Mouse (Mus musculus) thymus, postnatal 10 days (tissue): Measurements from ENCODE around the gene Inpp5a.

Experiments used
- DNase-seq, 2 experiments: peaks; one replicate each; pipeline ENCODE4 v3.0.0; 2021; ENCODE audit warnings: low spot score in 2 of 2

Gene Inpp5a

GRCm38 (mm10) chr7:139371389-139371788, 17.5 kb upstream of the Inpp5a start:
- no peak for DNase-seq

DNA sequence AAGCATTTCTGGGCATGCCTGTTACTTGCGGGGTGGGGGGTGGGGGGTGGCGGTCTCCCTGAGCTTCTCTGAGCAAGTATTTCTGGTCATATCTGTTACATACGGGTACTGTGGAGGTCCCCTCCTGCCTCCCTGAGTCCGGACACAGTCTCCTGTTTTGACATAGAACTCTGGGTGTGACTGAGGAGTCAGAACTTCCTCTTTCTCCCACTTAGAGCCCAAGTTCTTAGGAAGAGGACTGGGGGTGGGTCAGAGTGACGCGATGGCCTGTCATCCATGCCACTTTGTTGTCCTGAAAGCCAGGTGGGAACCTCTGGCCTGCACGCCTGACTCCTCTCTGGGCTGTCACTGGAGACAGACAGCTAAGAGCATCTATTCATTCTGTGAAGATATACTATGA, 11.5 kb upstream of the Inpp5a start:
- no peak for DNase-seq

DNA sequence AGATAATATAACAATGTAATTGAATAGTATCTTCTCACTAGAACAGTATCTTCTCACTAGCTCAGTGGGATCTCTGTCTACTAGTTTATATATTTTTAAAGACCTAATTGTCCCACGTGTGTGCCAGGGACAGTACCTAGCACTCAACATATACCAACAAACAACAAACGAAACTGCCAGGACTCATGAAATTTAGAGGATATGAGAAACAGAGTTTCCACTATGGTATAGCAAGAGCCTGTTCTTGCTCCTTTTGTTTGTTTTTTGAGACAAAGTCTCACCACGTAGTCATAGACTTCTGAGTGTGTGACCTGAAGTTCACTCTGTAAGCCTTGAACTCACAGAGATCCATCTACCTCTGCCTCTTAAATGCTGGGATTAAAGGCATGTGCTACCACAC, 10.6 kb upstream of the Inpp5a start:
- DNase-seq, result no peak

- DNase-seq, result no peak
These were observed 9.2 kb upstream of the Inpp5a start for GRCm38 (mm10) chr7:139379745-139380144.

DNA sequence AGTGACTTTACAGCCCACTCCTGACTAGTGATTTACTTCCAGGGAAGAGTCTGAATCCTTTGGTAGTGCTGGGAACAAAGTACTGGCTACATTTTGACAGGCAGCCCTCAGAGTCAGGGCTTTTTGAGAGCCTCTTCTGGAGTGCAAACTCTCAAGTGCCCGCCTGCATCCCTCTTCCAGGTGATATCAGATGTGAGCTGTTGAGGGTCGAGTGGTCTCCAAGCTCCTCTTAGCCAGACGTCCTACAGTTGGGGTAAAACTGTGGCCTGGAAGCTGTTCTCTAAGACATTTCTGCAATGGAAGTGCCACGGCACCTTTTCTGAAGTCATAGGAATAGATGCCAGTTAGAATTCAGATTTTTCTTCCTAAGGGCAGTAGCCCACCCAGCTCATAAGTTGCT, 8.7 kb upstream of the Inpp5a start:
- DNase-seq, result no peak

DNA sequence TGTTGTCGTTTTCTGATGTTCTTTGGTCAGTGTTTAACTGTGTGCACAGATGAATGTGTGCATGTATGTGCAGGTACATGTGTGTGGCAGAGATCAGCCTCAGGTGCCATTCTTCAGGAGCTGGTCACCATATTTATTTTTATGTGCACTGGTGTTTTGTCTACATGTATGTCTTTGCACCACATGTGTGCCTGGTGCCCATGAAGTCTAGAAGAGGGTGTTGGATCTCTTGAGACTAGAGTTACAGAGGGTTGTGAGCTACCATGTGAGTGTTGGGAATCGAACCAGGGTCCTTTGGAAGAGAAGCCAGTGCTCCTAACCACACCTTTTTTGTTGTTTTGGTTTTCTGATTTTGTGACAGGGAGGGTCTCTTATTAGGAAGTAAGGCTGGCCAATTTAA, 7.0 kb upstream of the Inpp5a start:
- no peak for DNase-seq

- DNase-seq, result no peak
These were observed 6.1 kb upstream of the Inpp5a start for GRCm38 (mm10) chr7:139382796-139383195.

DNA sequence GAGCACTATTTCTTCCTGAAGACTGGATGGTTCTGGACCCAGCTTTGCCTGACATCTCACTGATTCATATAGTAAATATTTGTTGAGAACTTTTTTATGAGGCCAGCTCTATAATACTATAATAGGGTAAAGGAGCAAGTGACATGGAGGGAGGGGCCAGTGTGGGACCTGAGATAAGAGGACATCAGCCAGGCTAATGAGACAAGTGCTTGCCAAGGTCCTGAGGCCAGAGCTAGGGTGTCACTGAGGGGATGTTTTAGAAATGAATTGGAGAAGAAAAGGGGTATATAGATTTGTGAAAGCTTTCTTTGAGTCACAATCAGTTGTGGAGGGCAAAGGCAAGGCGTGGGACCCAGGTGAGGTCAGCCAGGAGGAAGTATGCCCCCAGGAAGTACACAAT, 4.4 kb upstream of the Inpp5a start:
- no peak for DNase-seq

- DNase-seq, result no peak
These were observed 3.9 kb upstream of the Inpp5a start for GRCm38 (mm10) chr7:139384916-139385530.

- DNase-seq, result no peak
These were observed 1.8 kb upstream of the Inpp5a start for GRCm38 (mm10) chr7:139386933-139387690.

GRCm38 (mm10) chr7:139387921-139388669, 814 bp upstream of the Inpp5a start:
- peak in 1 of 2 experiments; percentile 39 for DNase-seq

- DNase-seq, result peak in 1 of 2 experiments; percentile 39
These were observed 378 bp downstream of the Inpp5a start for GRCm38 (mm10) chr7:139389213-139389761.

DNA sequence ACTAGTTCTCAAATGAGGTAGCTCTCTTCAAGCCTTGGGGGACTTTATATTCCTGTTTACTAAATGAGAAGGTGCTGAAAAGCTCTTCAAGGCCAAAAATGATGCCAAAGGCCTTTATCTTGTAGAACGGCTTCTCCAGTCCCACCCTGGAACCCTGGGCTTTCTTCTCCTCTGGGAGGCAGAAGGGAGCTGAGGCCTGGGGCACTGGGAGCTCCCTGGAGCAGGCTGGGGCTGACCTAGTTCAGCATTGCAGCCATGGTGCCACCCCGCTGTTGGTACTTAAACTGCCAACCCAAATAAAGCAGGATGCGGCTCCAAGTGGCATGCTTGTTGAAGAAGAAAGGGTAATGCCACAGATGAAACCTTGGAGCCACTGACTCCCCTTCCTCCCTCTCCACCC, 1.5 kb downstream of the Inpp5a start:
- no peak for DNase-seq

DNA sequence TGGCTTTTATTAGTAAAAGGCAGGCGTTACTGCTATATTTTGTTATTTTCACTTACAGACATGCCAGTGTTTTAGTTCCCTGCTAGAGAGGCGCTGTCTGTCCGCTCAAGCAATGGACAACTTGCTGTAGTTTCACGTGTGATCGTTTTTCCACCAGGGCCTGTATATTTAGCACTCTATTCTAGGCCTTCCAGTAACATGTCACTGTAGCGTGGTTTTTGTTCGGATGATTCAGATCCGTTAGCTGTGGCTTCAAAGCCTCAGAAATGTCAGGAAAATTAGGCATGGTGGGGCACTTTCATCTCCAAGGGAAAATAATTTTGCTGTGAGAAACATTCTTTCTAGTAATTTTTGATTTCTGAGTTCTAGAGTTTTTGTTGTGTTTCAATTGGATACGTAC, 2.0 kb downstream of the Inpp5a start:
- DNase-seq, result no peak

- DNase-seq, result no peak
These were observed 2.8 kb downstream of the Inpp5a start for GRCm38 (mm10) chr7:139391691-139392090.

DNA sequence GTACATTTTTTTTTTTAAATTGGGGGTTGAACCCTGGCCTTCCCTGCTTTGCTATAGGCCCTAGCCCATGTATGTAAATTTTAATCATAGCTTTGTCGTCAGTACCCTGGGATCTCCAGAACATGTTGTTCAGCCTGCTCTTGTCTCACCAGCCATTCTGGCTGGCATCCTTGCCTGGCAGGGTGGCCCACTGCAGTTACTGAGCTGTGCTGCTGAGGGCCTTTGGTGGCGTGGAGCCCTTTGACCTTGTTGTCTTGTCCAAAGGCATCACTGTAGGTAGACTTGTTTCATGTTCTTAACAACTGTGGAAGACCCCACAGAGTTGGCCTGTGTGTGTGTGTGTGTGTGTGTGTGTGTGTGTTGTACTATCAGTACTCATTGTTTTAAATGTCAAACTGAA, 3.2 kb downstream of the Inpp5a start:
- DNase-seq, result no peak

GRCm38 (mm10) chr7:139392691-139393235, 3.9 kb downstream of the Inpp5a start:
- DNase-seq, result no peak

DNA sequence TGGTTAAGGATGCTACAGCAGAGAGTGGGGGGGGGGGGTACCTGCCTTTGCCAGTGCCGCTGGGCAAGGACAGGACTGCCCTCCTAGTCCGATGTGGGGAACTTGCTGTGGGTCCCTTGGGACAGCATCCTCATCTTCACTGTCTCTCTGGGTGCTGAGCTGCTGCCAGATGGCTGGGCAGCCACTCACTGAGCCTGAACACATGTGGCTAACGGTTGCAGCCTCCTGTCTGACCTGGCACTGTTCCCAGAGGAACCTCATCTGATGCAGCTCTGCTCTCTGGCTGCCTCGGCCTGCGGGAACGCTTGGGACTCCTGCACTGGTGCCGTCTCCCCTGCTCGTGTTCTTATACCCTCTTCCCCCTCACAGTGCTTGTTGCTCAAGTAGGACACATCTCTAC, 8.6 kb downstream of the Inpp5a start:
- no peak for DNase-seq

- no peak for DNase-seq
These were observed 9.2 kb downstream of the Inpp5a start for GRCm38 (mm10) chr7:139398111-139398510.

- DNase-seq, result no peak
These were observed 9.7 kb downstream of the Inpp5a start for GRCm38 (mm10) chr7:139398530-139399021.

- DNase-seq, result no peak
These were observed 10.7 kb downstream of the Inpp5a start for GRCm38 (mm10) chr7:139399572-139399971.
